Mouse (Mus musculus) kidney, adult 2 months (tissue): ENCODE measurements around the gene Babam1. TPM values are rescaled to one million over a fixed set of nuclear protein-coding genes. Genes with fewer than 3 reads are reported as not detected.

Experiments
- DNase-seq: peaks from one replicate; pipeline ENCODE4 v3.0.0; 2021
- H3K27ac ChIP-seq: fragments of 200-500 bp; 2 replicates; pipeline ENCODE4 v1.5.1; 2012; ENCODE audit warnings: low read depth, low read length, control low read depth, inconsistent platforms; ENCODE audit not compliant: insufficient read depth
- H3K27me3 ChIP-seq: fragments of 200-500 bp; replicated peaks from 2 replicates; pipeline ENCODE4 v1.6.1; 2012; ENCODE audit warnings: mild to moderate bottlenecking, moderate library complexity, low read length, inconsistent platforms; ENCODE audit not compliant: control insufficient read depth, insufficient read depth
- H3K36me3 ChIP-seq: fragments of 200-500 bp; 2 replicates; pipeline ENCODE4 v1.6.1; 2012; ENCODE audit warnings: mild to moderate bottlenecking, moderate library complexity, low read length, inconsistent platforms; ENCODE audit not compliant: control insufficient read depth, insufficient read depth
- H3K4me1 ChIP-seq: fragments of 200-500 bp; 2 replicates; pipeline ENCODE4 v1.6.1; 2011; ENCODE audit warnings: low read length; ENCODE audit not compliant: control insufficient read depth, insufficient read depth
- H3K4me3 ChIP-seq: fragments of 200-500 bp; 2 replicates; pipeline ENCODE4 v1.5.1; 2011; ENCODE audit warnings: mild to moderate bottlenecking, low read depth, low read length, control low read depth; ENCODE audit not compliant: insufficient read depth
- CTCF ChIP-seq: fragments of 200-500 bp; conservative IDR thresholded peaks from 2 replicates; pipeline ENCODE4 v1.5.1; 2011; ENCODE audit warnings: low read depth, mild to moderate bottlenecking, control low read depth, low read length, moderate library complexity, mixed read lengths; ENCODE audit not compliant: insufficient read depth, insufficient read length
- POLR2A ChIP-seq: fragments of 200-500 bp; IDR thresholded peaks from one replicate; pipeline ENCODE4 v1.6.1; 2011; ENCODE audit warnings: low read depth, low read length, control low read depth
- WGBS: fragments of 180-500 bp; shearing (Covaris S2); methylation state at CpG from one replicate; pipeline ENCODE4 v1.1.7; 2018; 5-methylcytosine and 5-hydroxymethylcytosine counted together
- polyA plus RNA-seq: library from polyadenylated mRNA; depleted of rRNA; stranded (reverse); fragments of >200 nt; gene quantifications from 2 replicates; pipeline ENCODE4 v1.2.3, GENCODE M21; 2012

Babam1 gene
- polyA plus RNA-seq, 1 experiment, result 153 TPM

DNA sequence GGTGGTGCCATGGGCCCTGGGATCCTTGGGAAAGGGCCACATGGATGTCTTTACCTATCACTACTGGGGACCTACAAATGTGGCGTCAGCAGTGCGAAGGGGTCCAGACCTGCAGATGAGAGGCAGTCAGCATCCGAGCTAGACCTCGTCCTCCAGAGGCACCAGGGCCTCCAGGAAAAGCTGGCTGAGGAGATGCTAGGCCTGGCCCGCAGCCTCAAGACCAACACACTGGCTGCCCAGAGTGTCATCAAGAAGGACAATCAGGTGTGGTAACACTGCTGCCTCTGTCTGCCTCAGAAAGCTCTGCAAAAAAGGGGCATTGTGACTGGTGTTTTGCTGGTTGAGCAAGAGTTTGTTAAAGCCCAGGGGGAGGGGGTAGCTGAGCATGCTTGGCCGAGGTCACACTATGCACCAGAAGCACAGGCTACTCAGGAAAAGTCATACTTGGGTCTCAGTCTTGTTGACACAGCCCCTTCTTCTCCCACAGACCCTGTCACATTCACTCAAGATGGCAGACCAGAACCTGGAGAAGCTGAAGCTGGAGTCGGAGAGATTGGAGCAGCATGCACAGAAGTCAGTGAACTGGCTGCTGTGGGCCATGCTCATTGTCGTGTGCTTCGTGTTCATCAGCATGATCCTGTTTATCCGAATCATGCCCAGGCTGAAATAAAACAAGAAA is 27.5 kb upstream of the Babam1 start:
- DNase-seq, result no peak
- Histone ChIP-seq H3K4me3 (no peak overlapping the region), H3K4me1 (no peaks in the 10 kb centered on the region; the same call in 1 of the 2 replicates), H3K27me3 (no peaks in the 10 kb centered on the region), H3K27ac (no peak overlapping the region), H3K36me3 (no peaks in the 10 kb centered on the region; the same call in 1 of the 2 replicates)
- WGBS, result 95% methylated on average over 10 of the region's 10 CpGs
- no peak for TF ChIP-seq CTCF

DNA sequence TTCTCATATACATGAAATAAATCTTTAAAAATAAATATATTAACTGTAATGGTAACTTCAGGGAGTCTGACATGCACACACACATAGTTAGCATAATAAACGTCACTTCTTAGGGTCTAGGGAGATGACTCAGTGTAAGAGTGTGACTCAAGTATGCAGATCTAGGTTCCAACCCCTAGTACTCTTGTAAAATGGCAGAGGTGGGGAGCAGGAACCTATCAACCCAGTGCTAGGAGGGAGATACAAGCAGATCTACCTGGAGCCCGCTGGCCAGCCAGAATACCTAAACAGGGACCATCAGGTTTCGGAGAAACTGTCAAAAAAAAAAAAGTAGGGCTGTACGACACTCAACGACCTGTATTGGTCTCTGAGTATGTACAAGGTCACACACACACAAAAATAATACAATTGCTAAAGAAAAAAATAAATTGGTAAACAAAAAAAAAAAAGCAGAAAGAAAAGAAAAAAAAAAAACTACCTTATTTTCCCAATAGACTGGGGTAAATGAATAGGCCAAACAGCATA is 25.9 kb upstream of the Babam1 start:
- no peak for TF ChIP-seq POLR2A
- no peak overlapping the region for H3K4me3 ChIP-seq
- WGBS, result 20% methylated on average over 5 of the region's 5 CpGs
- H3K27ac ChIP-seq, result no peak overlapping the region
- H3K4me1 ChIP-seq, result peaks cover 10% of the 10 kb centered on the region; the same call in 1 of the 2 replicates
- H3K36me3 ChIP-seq, result peaks cover 2% of the 10 kb centered on the region; the same call in 1 of the 2 replicates
- H3K27me3 ChIP-seq, result no peaks in the 10 kb centered on the region
- DNase-seq, result no peak

DNA sequence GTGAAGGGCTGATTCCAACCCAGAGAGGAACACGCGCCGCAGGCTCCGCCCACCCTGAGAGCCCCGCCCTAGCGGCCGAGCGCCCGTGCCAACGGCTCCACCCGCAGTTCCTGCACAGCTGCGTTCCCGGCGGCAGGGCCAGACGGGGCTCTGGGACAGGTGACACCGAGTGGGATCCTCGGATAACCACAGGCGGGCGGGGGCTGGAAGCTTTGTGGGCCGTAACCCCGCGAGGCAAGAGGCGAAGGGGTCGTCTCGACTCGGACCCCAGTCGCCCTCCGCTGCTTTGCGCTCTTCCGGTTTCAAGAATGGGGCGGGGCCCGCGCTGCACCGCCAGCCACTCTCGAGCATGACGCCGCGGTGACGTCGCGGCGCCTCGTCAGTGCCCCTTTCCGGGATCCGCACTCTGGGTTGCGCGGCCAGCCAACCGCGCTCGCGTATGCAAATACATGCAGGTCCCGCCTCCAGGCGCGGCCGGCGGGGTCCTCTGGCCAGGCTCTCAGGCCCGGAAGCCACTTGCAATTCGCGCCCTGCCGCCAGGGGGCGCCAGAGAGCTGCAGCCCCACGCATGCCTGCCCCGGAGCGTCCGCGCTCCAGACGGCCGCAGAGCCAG is 25.3 kb upstream of the Babam1 start, which contains the start of gene Ocel1:
Gene Ocel1 (plus strand): TSS at position 63 of the 613 bp plus-strand sequence.
- DNase-seq, result peak; percentile 99
- H3K4me3 ChIP-seq, result peak within 1 kb of the TSS; percentile 70
- peaks cover 2% of the 10 kb centered on the region; the same call in 1 of the 2 replicates for H3K36me3 ChIP-seq
- H3K4me1 ChIP-seq, result peaks cover 13% of the 10 kb centered on the region; the same call in 1 of the 2 replicates
- H3K27ac ChIP-seq, result peak within 1 kb of the TSS; percentile 90
- under 1% methylated on average over 68 of the region's 68 CpGs for WGBS
- no peaks in the 10 kb centered on the region for H3K27me3 ChIP-seq
- peak; percentile 77 for TF ChIP-seq POLR2A
- TF ChIP-seq CTCF, result peak; percentile 83

DNA sequence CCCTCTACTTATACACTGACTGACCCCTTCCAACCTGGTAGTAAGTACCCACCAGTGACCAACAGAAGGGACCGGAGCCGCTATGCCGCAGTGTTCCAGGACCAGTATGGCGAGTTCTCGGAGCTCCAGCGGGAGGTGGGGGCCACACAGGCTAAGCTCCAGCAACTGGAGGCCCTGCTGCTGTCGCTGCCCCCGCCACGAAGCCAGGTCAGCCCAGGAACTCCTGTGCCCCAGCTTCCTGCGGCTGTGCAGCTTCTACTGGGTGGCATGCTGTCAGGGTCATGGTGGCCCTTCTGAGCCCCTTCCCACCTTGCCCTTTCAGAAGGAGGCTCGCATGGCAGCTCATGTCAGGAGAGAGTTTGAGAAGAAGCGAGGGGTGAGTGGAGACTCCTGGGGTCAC is 24.2 kb upstream of the Babam1 start:
- Histone ChIP-seq H3K27ac (no peak overlapping the region), H3K36me3 (peaks cover 2% of the 10 kb centered on the region; the same call in 1 of the 2 replicates), H3K27me3 (no peaks in the 10 kb centered on the region), H3K4me1 (peaks cover 24% of the 10 kb centered on the region), H3K4me3 (no peak overlapping the region)
- no peak for TF ChIP-seq CTCF
- TF ChIP-seq POLR2A, result peak; percentile 6
- peak; percentile 12 for DNase-seq
- WGBS, result 83% methylated on average over 12 of the region's 12 CpGs

DNA sequence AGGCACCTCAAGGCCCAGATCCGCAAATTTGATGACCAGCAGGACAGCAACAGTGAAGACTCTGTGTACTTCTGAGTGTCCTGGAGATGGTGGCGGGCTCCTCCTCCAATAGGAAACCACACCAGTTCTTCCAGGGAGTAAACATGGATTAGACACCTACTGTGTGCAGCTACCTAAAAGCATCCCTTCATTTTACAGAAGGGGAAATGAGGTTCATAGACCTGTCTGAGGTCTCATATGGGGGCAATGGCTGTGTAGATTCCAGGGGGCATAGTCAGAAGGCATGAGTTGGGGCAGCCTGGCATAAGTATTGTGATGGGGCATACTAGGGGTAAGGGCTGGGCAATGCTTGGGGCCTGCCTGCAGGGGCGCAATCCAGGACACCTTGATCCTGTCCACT is 23.7 kb upstream of the Babam1 start:
- Histone ChIP-seq H3K36me3 (peaks cover 2% of the 10 kb centered on the region; the same call in 1 of the 2 replicates), H3K27me3 (no peaks in the 10 kb centered on the region), H3K4me3 (no peak overlapping the region), H3K27ac (no peak overlapping the region), H3K4me1 (peaks cover 24% of the 10 kb centered on the region)
- TF ChIP-seq POLR2A (no peak), CTCF (no peak)
- DNase-seq, result no peak
- WGBS, result 89% methylated on average over 3 of the region's 3 CpGs

DNA sequence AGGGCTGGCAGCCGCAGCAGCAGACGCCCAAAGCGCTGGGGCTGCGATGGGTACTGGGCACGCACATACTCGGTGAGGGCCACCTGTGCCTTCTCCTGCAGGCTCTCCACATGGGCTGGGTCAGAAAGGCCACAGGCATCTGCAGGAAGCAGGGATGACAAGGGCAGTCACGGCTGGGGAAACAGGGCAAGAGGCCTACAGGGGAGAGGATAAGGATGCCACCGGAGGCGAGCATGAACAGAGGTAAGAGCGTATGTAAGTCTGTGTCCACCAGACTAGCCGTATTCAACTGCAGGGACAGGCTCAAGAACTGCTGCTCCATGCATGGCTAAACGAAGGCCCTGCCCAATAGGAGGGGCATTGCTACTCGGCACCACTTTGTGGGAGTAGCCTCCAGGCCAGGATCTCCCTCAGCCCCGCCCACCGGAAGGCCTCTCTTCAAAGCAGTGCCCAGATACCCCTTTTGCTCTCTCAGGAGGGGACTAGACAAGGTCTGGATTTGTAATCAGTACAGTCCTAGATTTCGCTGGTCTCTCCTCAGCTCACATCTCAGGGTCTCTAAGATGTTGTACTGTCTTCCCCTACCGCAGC is 21.9 kb upstream of the Babam1 start:
- no peak overlapping the region for H3K27ac ChIP-seq
- 60% methylated on average over 17 of the region's 17 CpGs for WGBS
- TF ChIP-seq POLR2A, result no peak
- TF ChIP-seq CTCF, result no peak

More for the DNA sequence above, 21.9 kb upstream of the Babam1 start:
- Histone ChIP-seq H3K27me3 (no peaks in the 10 kb centered on the region), H3K36me3 (peaks cover 2% of the 10 kb centered on the region; the same call in 1 of the 2 replicates), H3K4me1 (peaks cover 35% of the 10 kb centered on the region), H3K4me3 (no peak overlapping the region)
- DNase-seq, result peak; percentile 72
